Mouse (Mus musculus) embryonic facial prominence, embryonic 13.5 days (tissue): ENCODE results near the gene Vezf1. TPM values are rescaled to one million over a fixed set of nuclear protein-coding genes. Genes with fewer than 3 reads are reported as not detected.

ENCODE experiments used
- ATAC-seq: fragments of 200-750 bp; cut with Nextera tagmentation; 2 replicates; pipeline ENCODE4 v1.8.0; 2017; ENCODE audit warnings: low read depth; ENCODE audit not compliant: insufficient number of reproducible peaks, insufficient read depth, low FRiP score, low TSS enrichment
- H3K27ac ChIP-seq: fragments of 300-500 bp; sonication (generic); 2 replicates; pipeline ENCODE4 v1.5.1; 2015; ENCODE audit warnings: moderate library complexity, mild to moderate bottlenecking, inconsistent platforms
- H3K27me3 ChIP-seq: fragments of 300-500 bp; sonication (generic); 2 replicates; pipeline ENCODE4 v1.6.1; 2015; ENCODE audit warnings: mild to moderate bottlenecking, inconsistent platforms
- H3K36me3 ChIP-seq: fragments of 300-500 bp; sonication (generic); 2 replicates; pipeline ENCODE4 v1.6.1; 2015; ENCODE audit warnings: mild to moderate bottlenecking, inconsistent platforms
- H3K4me1 ChIP-seq: fragments of 300-500 bp; sonication (generic); 2 replicates; pipeline ENCODE4 v1.6.1; 2015; ENCODE audit warnings: inconsistent platforms
- H3K4me2 ChIP-seq: fragments of 300-500 bp; sonication (generic); 2 replicates; pipeline ENCODE4 v1.6.1; 2015; ENCODE audit warnings: moderate library complexity, mild to moderate bottlenecking, inconsistent platforms
- H3K4me3 ChIP-seq: fragments of 300-500 bp; sonication (generic); 2 replicates; pipeline ENCODE4 v1.5.1; 2015; ENCODE audit warnings: mild to moderate bottlenecking, inconsistent platforms
- H3K9ac ChIP-seq: fragments of 300-500 bp; sonication (generic); 2 replicates; pipeline ENCODE4 v1.6.1; 2015; ENCODE audit warnings: mild to moderate bottlenecking, inconsistent platforms
- H3K9me3 ChIP-seq: fragments of 300-500 bp; sonication (generic); 2 replicates; pipeline ENCODE4 v1.6.1; 2016; ENCODE audit warnings: inconsistent platforms
- WGBS: fragments of 180-500 bp; shearing (Covaris S2); methylation state at CpG from one replicate; pipeline ENCODE4 v1.1.7; 2015; ENCODE audit warnings: mixed read lengths; 5-methylcytosine and 5-hydroxymethylcytosine counted together
- polyA plus RNA-seq: library from polyadenylated mRNA; unstranded; fragments of >200 nt; fragmentation: Nextera tagmentation; extraction: Ambion mirVana; gene quantifications from 2 replicates; pipeline ENCODE4 v1.2.1, GENCODE M21; 2015

Vezf1 gene
- polyA plus RNA-seq, 1 experiment from 2014 or later, result 43.1 TPM

DNA sequence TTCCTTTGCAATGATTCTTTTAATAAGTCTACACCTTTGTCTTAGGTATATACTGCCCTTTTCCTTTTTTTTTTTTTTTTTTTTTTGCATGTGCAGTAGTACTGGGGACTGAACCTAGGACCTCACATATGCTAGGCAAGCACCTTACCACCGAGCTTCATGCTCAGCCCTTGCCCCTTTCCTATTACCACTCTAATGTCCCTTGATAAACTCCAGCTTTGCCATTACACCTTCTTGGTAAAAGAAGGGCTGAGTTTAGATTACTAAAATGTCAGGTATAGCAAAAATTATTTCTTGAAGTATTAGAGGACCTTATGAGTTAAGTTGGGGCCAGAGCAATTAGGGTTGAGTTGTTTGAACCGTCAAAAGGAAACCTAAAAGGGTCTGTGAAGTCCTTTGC lies 12.3 kb upstream of the Vezf1 start:
- H3K27ac ChIP-seq, result no peak overlapping the region
- peaks cover 20% of the 10 kb centered on the region for H3K36me3 ChIP-seq
- no peaks in the 10 kb centered on the region for H3K9me3 ChIP-seq
- H3K4me3 ChIP-seq, result no peak overlapping the region
- H3K27me3 ChIP-seq, result no peaks in the 10 kb centered on the region
- no peak overlapping the region for H3K4me2 ChIP-seq
- ATAC-seq, result no peak
- WGBS, result 80% methylated on average over 2 of the region's 2 CpGs
- H3K4me1 ChIP-seq, result peaks cover 8% of the 10 kb centered on the region
- H3K9ac ChIP-seq, result no peak overlapping the region

DNA sequence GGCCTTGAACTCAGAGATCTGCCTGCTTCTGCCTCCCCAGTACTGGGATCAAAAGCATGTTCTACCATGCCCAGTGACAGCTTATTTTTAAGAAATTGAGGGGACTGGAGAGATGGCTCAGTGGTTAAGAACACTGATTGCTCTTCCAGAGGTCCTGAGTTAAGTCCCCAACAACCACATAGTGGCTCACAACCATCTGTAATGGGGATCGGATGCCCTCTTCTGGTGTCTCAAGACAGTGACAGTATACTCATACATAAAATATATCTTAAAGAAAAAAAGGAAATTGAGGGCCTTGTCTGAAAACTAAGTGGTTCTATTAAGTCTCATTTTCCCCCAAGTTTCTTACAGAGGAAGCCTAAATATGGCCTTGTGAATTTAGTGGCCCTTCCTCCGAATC lies 10.3 kb upstream of the Vezf1 start:
- Histone ChIP-seq H3K27ac (no peak overlapping the region), H3K4me2 (no peak overlapping the region), H3K9ac (no peak overlapping the region), H3K4me3 (no peak overlapping the region), H3K27me3 (no peaks in the 10 kb centered on the region), H3K9me3 (no peaks in the 10 kb centered on the region), H3K36me3 (peaks cover 7% of the 10 kb centered on the region), H3K4me1 (no peaks in the 10 kb centered on the region)
- ATAC-seq, result no peak
- WGBS, result 73% methylated on average over 2 of the region's 2 CpGs

GRCm38 (mm10) chr11:88059141-88059540 lies 8.9 kb upstream of the Vezf1 start:
- ATAC-seq, result 0 out of 2 replicates have a peak, but pooled peaks have one; percentile 57

GRCm38 (mm10) chr11:88061892-88062625 lies 6.0 kb upstream of the Vezf1 start:
- 80% methylated on average over 2 of the region's 2 CpGs for WGBS
- H3K4me3 ChIP-seq, result no peak overlapping the region
- no peak overlapping the region for H3K9ac ChIP-seq
- H3K27me3 ChIP-seq, result no peaks in the 10 kb centered on the region
- H3K4me1 ChIP-seq, result 0 out of 2 replicates have a peak, but pooled peaks cover under 1% of the 10 kb centered on the region
- H3K27ac ChIP-seq, result no peak overlapping the region
- no peaks in the 10 kb centered on the region for H3K36me3 ChIP-seq
- no peak overlapping the region for H3K4me2 ChIP-seq
- no peak for ATAC-seq
- H3K9me3 ChIP-seq, result no peaks in the 10 kb centered on the region

More at GRCm38 (mm10) chr11:88059141-88059540, 8.9 kb upstream of the Vezf1 start:
- no peaks in the 10 kb centered on the region for H3K27me3 ChIP-seq
- WGBS, result 43% methylated on average over 2 of the region's 2 CpGs
- no peak overlapping the region for H3K4me3 ChIP-seq
- no peak overlapping the region for H3K9ac ChIP-seq
- no peaks in the 10 kb centered on the region for H3K9me3 ChIP-seq
- H3K36me3 ChIP-seq, result no peaks in the 10 kb centered on the region
- H3K27ac ChIP-seq, result no peak overlapping the region
- no peak overlapping the region for H3K4me2 ChIP-seq
- no peaks in the 10 kb centered on the region for H3K4me1 ChIP-seq

- no peaks in the 10 kb centered on the region for H3K27me3 ChIP-seq
- peaks cover 16% of the 10 kb centered on the region for H3K4me1 ChIP-seq
- H3K4me2 ChIP-seq, result no peak overlapping the region
- H3K9ac ChIP-seq, result no peak overlapping the region
- ATAC-seq, result no peak
- H3K9me3 ChIP-seq, result no peaks in the 10 kb centered on the region
- H3K27ac ChIP-seq, result no peak overlapping the region
- H3K4me3 ChIP-seq, result no peak overlapping the region
- H3K36me3 ChIP-seq, result no peaks in the 10 kb centered on the region
These were observed 2.3 kb upstream of the Vezf1 start for GRCm38 (mm10) chr11:88065732-88066131.

- Histone ChIP-seq H3K27me3 (no peaks in the 10 kb centered on the region), H3K4me1 (peaks cover 30% of the 10 kb centered on the region), H3K4me2 (peak overlapping the region; percentile 82), H3K4me3 (peak overlapping the region; percentile 96), H3K27ac (peak overlapping the region; percentile 97), H3K36me3 (no peaks in the 10 kb centered on the region), H3K9me3 (no peaks in the 10 kb centered on the region), H3K9ac (peak overlapping the region; percentile 98)
- WGBS, result 2% methylated on average over 8 of the region's 8 CpGs
- ATAC-seq, result no peak
These were observed 891 bp upstream of the Vezf1 start for GRCm38 (mm10) chr11:88067191-88067585.

GRCm38 (mm10) chr11:88068411-88069245 lies 549 bp downstream of the Vezf1 start:
- peak overlapping the region; percentile 98 for H3K9ac ChIP-seq
- H3K27ac ChIP-seq, result peak overlapping the region; percentile 97
- WGBS, result under 1% methylated on average over 69 of the region's 92 CpGs
- peak overlapping the region; percentile 96 for H3K4me3 ChIP-seq
- H3K27me3 ChIP-seq, result no peaks in the 10 kb centered on the region
- H3K4me2 ChIP-seq, result peak overlapping the region; percentile 82
- ATAC-seq, result peak; percentile 65
- peaks cover 7% of the 10 kb centered on the region for H3K36me3 ChIP-seq
- no peaks in the 10 kb centered on the region for H3K9me3 ChIP-seq
- peaks cover 43% of the 10 kb centered on the region for H3K4me1 ChIP-seq

DNA sequence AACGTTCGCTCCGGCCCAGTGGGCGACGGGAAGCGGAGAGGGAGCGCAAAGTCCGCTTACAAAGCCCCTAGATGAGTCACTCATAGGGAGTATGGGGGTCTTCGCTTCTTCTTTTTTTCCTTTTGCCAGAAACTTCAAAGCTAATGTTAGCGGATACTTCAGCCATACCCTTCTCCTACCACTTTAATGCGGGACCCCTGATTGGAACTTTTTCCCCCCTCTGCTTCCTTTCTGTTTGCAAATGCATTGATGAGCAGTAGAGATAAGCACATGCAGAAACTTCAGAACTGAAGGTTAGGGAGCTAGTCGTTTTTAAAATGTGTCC lies 1.1 kb downstream of the Vezf1 start:
- ATAC-seq, result no peak
- Histone ChIP-seq H3K9me3 (no peaks in the 10 kb centered on the region), H3K4me3 (peak overlapping the region; percentile 96), H3K27ac (peak overlapping the region; percentile 97), H3K9ac (peak overlapping the region; percentile 98), H3K36me3 (peaks cover 13% of the 10 kb centered on the region), H3K4me1 (peaks cover 44% of the 10 kb centered on the region), H3K4me2 (peak overlapping the region; percentile 82), H3K27me3 (no peaks in the 10 kb centered on the region)
- under 1% methylated on average over 12 of the region's 12 CpGs for WGBS

DNA sequence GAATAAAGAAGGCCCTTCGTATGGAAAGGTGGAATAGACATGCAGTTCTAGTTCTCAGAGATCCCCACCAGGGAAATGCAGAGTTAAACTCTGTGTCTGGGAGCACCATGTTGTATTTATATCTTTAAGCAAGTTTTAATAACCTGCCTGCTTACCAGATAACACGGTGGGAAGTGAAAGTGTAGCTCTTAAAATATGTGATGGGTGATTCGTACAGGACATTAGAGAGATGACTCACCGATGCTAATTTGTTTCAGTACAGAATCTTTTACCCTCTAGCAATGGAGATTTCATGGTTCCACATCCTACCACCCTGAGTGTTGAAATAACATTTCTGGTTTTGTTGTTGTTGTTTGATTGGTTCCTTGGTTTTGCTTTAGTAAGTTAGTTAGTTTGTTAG lies 2.3 kb downstream of the Vezf1 start:
- H3K9ac ChIP-seq, result 0 out of 2 replicates have a peak overlapping the region, but pooled peaks have one; percentile 2
- WGBS, result 12% methylated on average over 4 of the region's 4 CpGs

DNA sequence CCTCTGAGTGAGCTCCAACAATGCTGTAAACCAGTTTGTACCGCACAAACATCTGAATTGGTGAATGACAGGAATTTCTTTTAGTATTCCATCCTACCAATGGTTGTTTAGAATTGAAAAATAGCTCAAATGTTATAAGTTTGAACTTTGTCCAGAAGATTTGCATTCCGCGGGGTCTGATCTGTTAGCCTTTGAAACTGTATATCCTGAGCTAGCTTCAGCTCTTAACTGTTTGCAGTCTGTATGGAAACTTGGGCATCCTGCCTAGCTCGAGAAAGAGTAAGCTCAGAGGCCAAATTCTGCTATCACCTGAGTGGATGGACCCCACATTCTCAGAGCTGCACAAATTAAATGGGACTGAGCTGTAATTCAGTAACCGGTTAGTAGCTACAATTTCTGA lies 3.0 kb downstream of the Vezf1 start:
- no peaks in the 10 kb centered on the region for H3K9me3 ChIP-seq
- peak overlapping the region; percentile 82 for H3K4me2 ChIP-seq
- H3K4me3 ChIP-seq, result peak overlapping the region; percentile 96
- WGBS, result 20% methylated on average over 5 of the region's 5 CpGs
- ATAC-seq, result no peak
- peaks cover 28% of the 10 kb centered on the region for H3K36me3 ChIP-seq
- no peaks in the 10 kb centered on the region for H3K27me3 ChIP-seq
- H3K4me1 ChIP-seq, result peaks cover 49% of the 10 kb centered on the region
- H3K9ac ChIP-seq, result peak overlapping the region; percentile 58; the same call in 1 of the 2 replicates
- no peak overlapping the region; the same call in 1 of the 2 replicates for H3K27ac ChIP-seq

More for the DNA sequence above, 2.3 kb downstream of the Vezf1 start:
- peaks cover 49% of the 10 kb centered on the region for H3K4me1 ChIP-seq
- no peak for ATAC-seq
- H3K27ac ChIP-seq, result no peak overlapping the region
- peaks cover 22% of the 10 kb centered on the region for H3K36me3 ChIP-seq
- peak overlapping the region; percentile 82 for H3K4me2 ChIP-seq
- no peaks in the 10 kb centered on the region for H3K27me3 ChIP-seq
- peak overlapping the region; percentile 96 for H3K4me3 ChIP-seq
- no peaks in the 10 kb centered on the region for H3K9me3 ChIP-seq

DNA sequence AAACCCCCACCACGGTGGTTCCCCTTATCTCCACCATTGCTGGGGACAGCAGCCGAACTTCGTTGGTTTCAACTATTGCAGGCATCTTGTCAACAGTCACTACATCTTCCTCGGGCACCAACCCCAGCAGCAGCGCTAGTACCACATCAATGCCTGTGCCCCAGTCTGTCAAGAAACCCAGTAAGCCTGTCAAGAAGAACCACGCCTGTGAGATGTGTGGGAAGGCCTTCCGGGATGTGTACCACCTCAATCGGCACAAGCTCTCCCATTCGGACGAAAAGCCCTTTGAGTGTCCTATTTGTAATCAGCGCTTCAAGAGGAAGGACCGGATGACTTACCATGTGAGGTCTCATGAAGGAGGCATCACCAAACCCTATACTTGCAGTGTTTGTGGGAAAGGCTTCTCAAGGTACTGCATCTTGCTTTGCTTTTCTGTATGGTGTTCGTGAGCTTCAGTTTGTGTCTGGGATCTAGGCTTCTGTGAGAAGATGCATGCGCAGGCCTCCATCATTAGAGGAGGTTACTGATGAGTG lies 5.3 kb downstream of the Vezf1 start:
- H3K9me3 ChIP-seq, result no peaks in the 10 kb centered on the region
- no peak for ATAC-seq
- H3K4me1 ChIP-seq, result peaks cover 44% of the 10 kb centered on the region
- no peak overlapping the region for H3K27ac ChIP-seq
- H3K9ac ChIP-seq, result no peak overlapping the region
- WGBS, result 80% methylated on average over 14 of the region's 14 CpGs
- H3K4me3 ChIP-seq, result no peak overlapping the region
- H3K36me3 ChIP-seq, result peaks cover 48% of the 10 kb centered on the region
- H3K27me3 ChIP-seq, result no peaks in the 10 kb centered on the region
- no peak overlapping the region for H3K4me2 ChIP-seq
